Mouse (Mus musculus): ENCODE results near the gene Lamtor2.

Gene Lamtor2

GRCm38 (mm10) chr3:88503881-88504746 is 48.8 kb downstream of the Lamtor2 start:
- DNase-seq (ENCODE audit: low spot score): no peak

GRCm38 (mm10) chr3:88503505-88503863 is 49.4 kb downstream of the Lamtor2 start:
- peak; percentile 36 for DNase-seq (ENCODE audit: low spot score)

- DNase-seq (ENCODE audit: low spot score): peak; percentile 91
These were observed 50.0 kb downstream of the Lamtor2 start for GRCm38 (mm10) chr3:88502641-88503504.

- peak; percentile 51 for DNase-seq (ENCODE audit: low spot score)
These were observed 50.8 kb downstream of the Lamtor2 start for GRCm38 (mm10) chr3:88502031-88502571.

- no peak for DNase-seq (ENCODE audit: low spot score)
These were observed 51.4 kb downstream of the Lamtor2 start for GRCm38 (mm10) chr3:88501366-88502030.

- DNase-seq (ENCODE audit: low spot score): no peak
These were observed 52.1 kb downstream of the Lamtor2 start for GRCm38 (mm10) chr3:88500655-88501365.

GRCm38 (mm10) chr3:88500087-88500486 is 52.8 kb downstream of the Lamtor2 start:
- DNase-seq (ENCODE audit: low spot score): no peak
